Mouse (Mus musculus) midbrain, embryonic 16.5 days (tissue): ENCODE measurements around the gene Slc22a6. TPM values are rescaled to one million over a fixed set of nuclear protein-coding genes. Genes with fewer than 3 reads are reported as not detected.
A peak's percentile ranks its signal among the peaks of the same experiment; 100 is the strongest.

Experiments used
- ATAC-seq: fragments of 200-750 bp; cut with Nextera tagmentation; 2 replicates; pipeline ENCODE4 v1.8.0; 2017; ENCODE audit warnings: moderate TSS enrichment
- H3K27ac ChIP-seq: fragments of 300-500 bp; sonication (generic); 2 replicates; pipeline ENCODE4 v1.5.1; 2014; ENCODE audit warnings: mild to moderate bottlenecking, low read length, mixed read lengths
- H3K27me3 ChIP-seq: fragments of 300-500 bp; sonication (generic); 2 replicates; pipeline ENCODE4 v1.6.1; 2014; ENCODE audit warnings: low read depth, low read length, mixed read lengths; ENCODE audit not compliant: control insufficient read depth, insufficient read depth
- H3K36me3 ChIP-seq: fragments of 300-500 bp; sonication (generic); 2 replicates; pipeline ENCODE4 v1.6.1; 2014; ENCODE audit warnings: mild to moderate bottlenecking, low read length, moderate library complexity, mixed read lengths; ENCODE audit not compliant: control insufficient read depth, insufficient read depth
- H3K4me1 ChIP-seq: fragments of 300-500 bp; sonication (generic); 2 replicates; pipeline ENCODE4 v1.6.1; 2014; ENCODE audit warnings: mild to moderate bottlenecking, low read length, mixed read lengths; ENCODE audit not compliant: control insufficient read depth, insufficient read depth
- H3K4me2 ChIP-seq: fragments of 300-500 bp; sonication (generic); 2 replicates; pipeline ENCODE4 v1.6.1; 2014; ENCODE audit warnings: mild to moderate bottlenecking, low read length, mixed read lengths
- H3K4me3 ChIP-seq: fragments of 300-500 bp; sonication (generic); 2 replicates; pipeline ENCODE4 v1.5.1; 2014; ENCODE audit warnings: low read depth, mild to moderate bottlenecking, low read length, moderate library complexity, mixed read lengths
- H3K9ac ChIP-seq: fragments of 300-500 bp; sonication (generic); 2 replicates; pipeline ENCODE4 v1.6.1; 2014; ENCODE audit warnings: low read depth, low read length, mixed read lengths
- H3K9me3 ChIP-seq: fragments of 300-500 bp; sonication (generic); replicated peaks from 2 replicates; pipeline ENCODE4 v1.6.1; 2014; ENCODE audit warnings: mild to moderate bottlenecking, low read length, mixed read lengths; ENCODE audit not compliant: control insufficient read depth, poor library complexity, severe bottlenecking
- WGBS: fragments of 180-500 bp; shearing (Covaris S2); extraction: QIAGEN DNeasy Blood & Tissue Kit; methylation state at CpG from one replicate; pipeline ENCODE4 v1.1.7; 2014; 5-methylcytosine and 5-hydroxymethylcytosine counted together
- polyA plus RNA-seq: library from polyadenylated mRNA; unstranded; fragments of >200 nt; fragmentation: Nextera tagmentation; extraction: Ambion mirVana; gene quantifications from 2 replicates; pipeline ENCODE4 v1.2.1, GENCODE M21; 2015

The Slc22a6 gene
- polyA plus RNA-seq: 9.2 and 10.0 TPM in 2 replicates

GRCm38 (mm10) chr19:8617904-8618303 lies at the start of gene Slc22a6:
Gene Slc22a6 (plus strand): TSS chr19:8618039.
- Histone ChIP-seq H3K27ac (no peak within 1 kb of the TSS), H3K27me3 (no peaks in the 10 kb centered on the region), H3K4me3 (no peak within 1 kb of the TSS), H3K36me3 (no peaks in the 10 kb centered on the region), H3K9me3 (no peaks in the 10 kb centered on the region), H3K4me2 (no peak within 1 kb of the TSS), H3K4me1 (no peaks in the 10 kb centered on the region), H3K9ac (no peak within 1 kb of the TSS)
- 4% methylated on average over 7 of the region's 7 CpGs for WGBS
- ATAC-seq: no peak

GRCm38 (mm10) chr19:8569453-8569863 lies 48.4 kb upstream of the Slc22a6 start:
- WGBS: 2% methylated on average over 14 of the region's 14 CpGs
- H3K36me3 ChIP-seq: no peaks in the 10 kb centered on the region
- no peaks in the 10 kb centered on the region; the same call in 1 of the 2 replicates for H3K4me1 ChIP-seq

GRCm38 (mm10) chr19:8570341-8571040 lies 47.3 kb upstream of the Slc22a6 start:
- no peaks in the 10 kb centered on the region for H3K9me3 ChIP-seq
- no peaks in the 10 kb centered on the region; the same call in 1 of the 2 replicates for H3K4me1 ChIP-seq
- H3K9ac ChIP-seq: no peak overlapping the region
- WGBS: 62% methylated on average over 2 of the region's 2 CpGs
- H3K27me3 ChIP-seq: no peaks in the 10 kb centered on the region
- no peak for ATAC-seq
- no peak overlapping the region for H3K27ac ChIP-seq
- no peaks in the 10 kb centered on the region for H3K36me3 ChIP-seq
- no peak overlapping the region for H3K4me2 ChIP-seq
- no peak overlapping the region for H3K4me3 ChIP-seq

More at GRCm38 (mm10) chr19:8569453-8569863, 48.4 kb upstream of the Slc22a6 start:
- Histone ChIP-seq H3K27ac (no peak overlapping the region), H3K4me2 (peak overlapping the region; percentile 79), H3K9ac (peak overlapping the region; percentile 54), H3K4me3 (peak overlapping the region; percentile 33), H3K9me3 (no peaks in the 10 kb centered on the region), H3K27me3 (no peaks in the 10 kb centered on the region)
- ATAC-seq: peak; percentile 69

- Histone ChIP-seq H3K9ac (no peak overlapping the region), H3K4me1 (no peaks in the 10 kb centered on the region; the same call in 1 of the 2 replicates), H3K4me2 (no peak overlapping the region), H3K27me3 (no peaks in the 10 kb centered on the region), H3K27ac (no peak overlapping the region), H3K36me3 (no peaks in the 10 kb centered on the region), H3K4me3 (no peak overlapping the region), H3K9me3 (no peaks in the 10 kb centered on the region)
- WGBS: 67% methylated on average over 7 of the region's 7 CpGs
- ATAC-seq: no peak
Observed at GRCm38 (mm10) chr19:8571746-8572145, 46.1 kb upstream of the Slc22a6 start.

GRCm38 (mm10) chr19:8572485-8572884 lies 45.4 kb upstream of the Slc22a6 start:
- H3K4me1 ChIP-seq: no peaks in the 10 kb centered on the region; the same call in 1 of the 2 replicates
- no peak overlapping the region for H3K27ac ChIP-seq
- H3K9me3 ChIP-seq: no peaks in the 10 kb centered on the region
- no peak overlapping the region for H3K4me3 ChIP-seq
- ATAC-seq: no peak
- no peak overlapping the region for H3K4me2 ChIP-seq
- 45% methylated on average over 3 of the region's 3 CpGs for WGBS
- no peak overlapping the region for H3K9ac ChIP-seq
- no peaks in the 10 kb centered on the region for H3K27me3 ChIP-seq
- H3K36me3 ChIP-seq: no peaks in the 10 kb centered on the region

- no peak overlapping the region for H3K9ac ChIP-seq
- H3K4me2 ChIP-seq: no peak overlapping the region
- H3K4me3 ChIP-seq: no peak overlapping the region
- H3K9me3 ChIP-seq: no peaks in the 10 kb centered on the region
- H3K27me3 ChIP-seq: no peaks in the 10 kb centered on the region
- H3K36me3 ChIP-seq: no peaks in the 10 kb centered on the region
- peaks cover 9% of the 10 kb centered on the region for H3K4me1 ChIP-seq
- H3K27ac ChIP-seq: no peak overlapping the region
- no peak for ATAC-seq
- WGBS: 91% methylated on average over 4 of the region's 4 CpGs
Observed at GRCm38 (mm10) chr19:8577432-8577831, 40.4 kb upstream of the Slc22a6 start.

- peak; percentile 78 for ATAC-seq
- Histone ChIP-seq H3K9me3 (no peaks in the 10 kb centered on the region), H3K36me3 (no peaks in the 10 kb centered on the region), H3K27ac (peak overlapping the region; percentile 53; the same call in 1 of the 2 replicates), H3K27me3 (no peaks in the 10 kb centered on the region), H3K4me3 (peak overlapping the region; percentile 39), H3K4me2 (peak overlapping the region; percentile 85), H3K9ac (peak overlapping the region; percentile 64), H3K4me1 (peaks cover 9% of the 10 kb centered on the region)
- 6% methylated on average over 24 of the region's 24 CpGs for WGBS
Observed at GRCm38 (mm10) chr19:8578293-8578969, 39.4 kb upstream of the Slc22a6 start.

- WGBS: 67% methylated on average over 2 of the region's 2 CpGs
- peak overlapping the region; percentile 85 for H3K4me2 ChIP-seq
- peak; percentile 31; the same call in 1 of the 2 replicates for ATAC-seq
- no peaks in the 10 kb centered on the region for H3K9me3 ChIP-seq
- H3K4me3 ChIP-seq: peak overlapping the region; percentile 39
- H3K27ac ChIP-seq: 0 out of 2 replicates have a peak overlapping the region, but pooled peaks have one; percentile 17
- peak overlapping the region; percentile 64 for H3K9ac ChIP-seq
- H3K27me3 ChIP-seq: no peaks in the 10 kb centered on the region
- no peaks in the 10 kb centered on the region for H3K36me3 ChIP-seq
- H3K4me1 ChIP-seq: peaks cover 9% of the 10 kb centered on the region
Observed at GRCm38 (mm10) chr19:8578970-8579342, 38.9 kb upstream of the Slc22a6 start.

- H3K36me3 ChIP-seq: no peaks in the 10 kb centered on the region
Observed at GRCm38 (mm10) chr19:8585298-8585697, 32.5 kb upstream of the Slc22a6 start.

More at GRCm38 (mm10) chr19:8585298-8585697, 32.5 kb upstream of the Slc22a6 start:
- H3K4me2 ChIP-seq: no peak overlapping the region
- WGBS: 86% methylated on average over 3 of the region's 3 CpGs
- H3K9ac ChIP-seq: no peak overlapping the region
- no peaks in the 10 kb centered on the region for H3K9me3 ChIP-seq
- H3K27me3 ChIP-seq: no peaks in the 10 kb centered on the region
- no peaks in the 10 kb centered on the region for H3K4me1 ChIP-seq
- H3K27ac ChIP-seq: no peak overlapping the region
- no peak for ATAC-seq
- no peak overlapping the region for H3K4me3 ChIP-seq
